Mouse (Mus musculus) limb, embryonic 15.5 days (tissue): ENCODE data around the gene Mgarp. TPM values are rescaled to one million over a fixed set of nuclear protein-coding genes. Genes with fewer than 3 reads are reported as not detected.
"Not testable (repeated sequence)": the region's sequence is repeated elsewhere in the genome, so short reads cannot be mapped to it uniquely, and the experiment has no call there.

Source experiments
- ATAC-seq: fragments of 200-750 bp; cut with Nextera tagmentation; 2 replicates; pipeline ENCODE4 v1.8.0; 2017; ENCODE audit warnings: low read depth, moderate TSS enrichment; ENCODE audit not compliant: insufficient number of reproducible peaks, low FRiP score, low TSS enrichment
- H3K27ac ChIP-seq: fragments of 300-500 bp; sonication (generic); 2 replicates; pipeline ENCODE4 v1.5.1; 2015; ENCODE audit warnings: moderate library complexity, mild to moderate bottlenecking, inconsistent platforms
- H3K27me3 ChIP-seq: fragments of 300-500 bp; sonication (generic); 2 replicates; pipeline ENCODE4 v1.6.1; 2015; ENCODE audit warnings: inconsistent platforms
- H3K36me3 ChIP-seq: fragments of 300-500 bp; sonication (generic); 2 replicates; pipeline ENCODE4 v1.6.1; 2015; ENCODE audit warnings: inconsistent platforms
- H3K4me1 ChIP-seq: fragments of 300-500 bp; sonication (generic); 2 replicates; pipeline ENCODE4 v1.6.1; 2015; ENCODE audit warnings: inconsistent platforms
- H3K4me2 ChIP-seq: fragments of 300-500 bp; sonication (generic); 2 replicates; pipeline ENCODE4 v1.6.1; 2015; ENCODE audit warnings: mild to moderate bottlenecking, inconsistent platforms
- H3K4me3 ChIP-seq: fragments of 300-500 bp; sonication (generic); 2 replicates; pipeline ENCODE4 v1.5.1; 2015; ENCODE audit warnings: mild to moderate bottlenecking, inconsistent platforms
- H3K9ac ChIP-seq: fragments of 300-500 bp; sonication (generic); 2 replicates; pipeline ENCODE4 v1.6.1; 2015; ENCODE audit warnings: inconsistent platforms
- H3K9me3 ChIP-seq: fragments of 300-500 bp; sonication (generic); 2 replicates; pipeline ENCODE4 v1.6.1; 2016; ENCODE audit warnings: inconsistent platforms
- WGBS: fragments of 180-500 bp; shearing (Covaris S2); methylation state at CpG from one replicate; pipeline ENCODE4 v1.1.7; 2015; 5-methylcytosine and 5-hydroxymethylcytosine counted together
- polyA plus RNA-seq: library from polyadenylated mRNA; unstranded; fragments of >200 nt; fragmentation: Nextera tagmentation; extraction: Ambion mirVana; gene quantifications from 2 replicates; pipeline ENCODE4 v1.2.1, GENCODE M21; 2015

Gene Mgarp
- 6.7 TPM in 2 replicates for polyA plus RNA-seq

DNA sequence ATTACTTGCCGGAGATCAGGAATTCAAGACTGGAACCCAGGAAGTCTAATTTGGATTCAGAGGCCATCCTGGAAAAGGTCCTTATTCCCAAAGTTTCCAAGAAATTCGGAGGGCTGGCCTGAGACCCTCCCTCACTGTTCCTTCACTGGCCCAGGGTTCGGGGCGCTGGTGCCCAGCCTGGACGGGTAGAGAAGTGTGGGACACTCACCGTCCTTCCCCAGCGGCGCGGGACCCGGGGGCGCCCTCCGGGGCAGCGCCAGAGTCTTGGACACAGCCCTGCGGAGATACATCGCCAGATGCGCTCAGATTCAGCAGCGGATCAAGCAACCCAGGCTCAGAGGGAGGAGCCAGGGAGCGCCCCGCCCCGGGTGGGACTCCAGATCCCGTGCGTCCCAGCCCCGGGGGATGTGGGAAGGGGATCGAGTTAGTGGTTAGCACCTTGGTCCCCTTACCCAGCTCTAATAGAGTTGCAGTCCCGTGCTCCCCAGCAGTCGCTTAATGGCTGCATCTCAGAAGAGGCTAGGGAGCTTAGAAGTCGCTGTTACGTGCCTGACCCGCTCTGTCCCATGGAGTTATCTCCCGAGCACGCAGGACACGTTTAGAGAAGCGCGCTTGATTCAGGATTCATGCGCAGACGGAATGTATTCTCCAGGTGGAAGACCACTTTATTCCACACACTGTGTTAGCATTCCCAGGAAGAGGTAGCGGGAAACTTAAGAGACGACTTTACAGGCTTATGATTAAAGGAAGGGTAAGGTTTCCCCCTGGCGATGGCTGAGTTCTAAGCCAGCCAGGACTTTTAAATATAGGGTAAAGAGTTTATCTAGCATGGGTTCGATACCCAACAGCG, at the start of gene Mgarp:
Mgarp (minus strand) TSS at position 520 of the 850 bp plus-strand sequence.
- Histone ChIP-seq H3K4me2 (peak within 1 kb of the TSS; percentile 87), H3K4me1 (peaks cover 9% of the 10 kb centered on the region), H3K4me3 (peak within 1 kb of the TSS; percentile 53), H3K27me3 (peaks cover 28% of the 10 kb centered on the region), H3K9ac (0 out of 2 replicates have a peak within 1 kb of the TSS, but pooled peaks have one; percentile 26), H3K36me3 (no peaks in the 10 kb centered on the region), H3K9me3 (no peaks in the 10 kb centered on the region), H3K27ac (no peak within 1 kb of the TSS)
- 3% methylated on average over 41 of the region's 41 CpGs for WGBS
- ATAC-seq = peak; percentile 72

DNA sequence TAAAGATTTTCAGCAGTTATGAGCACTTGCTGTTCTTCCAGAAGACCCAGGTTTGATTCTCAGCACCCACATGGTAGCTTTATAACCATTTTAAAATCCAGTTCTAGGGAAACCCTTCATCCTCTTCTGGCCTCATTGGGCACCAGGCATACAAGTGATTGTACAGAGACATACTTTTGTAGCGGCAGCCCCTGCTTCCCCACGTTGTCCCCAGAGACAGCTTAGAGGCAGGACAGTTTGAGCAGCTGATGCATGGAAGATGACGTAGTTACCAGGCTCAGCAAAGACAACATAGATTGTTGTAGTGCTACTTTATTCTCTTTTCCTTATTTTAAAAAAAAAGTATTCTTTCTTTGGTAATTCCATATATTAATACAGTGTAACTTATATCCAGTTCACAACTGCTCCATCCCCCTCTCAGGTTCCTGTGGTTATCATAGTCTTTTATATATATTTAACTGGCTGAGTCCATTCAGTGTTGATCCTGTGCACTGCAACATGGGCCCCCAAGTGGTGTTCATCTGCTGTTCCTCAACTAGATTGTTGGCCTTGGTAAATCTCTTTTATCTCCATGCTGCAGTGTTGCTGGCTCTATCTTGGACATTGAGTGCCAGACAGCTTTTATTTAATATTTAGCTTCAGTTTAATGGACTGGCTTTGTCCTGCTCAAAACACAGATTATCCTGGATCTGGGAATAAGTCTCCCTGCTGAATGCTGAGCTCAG, 38.5 kb upstream of the Mgarp start:
- no peak overlapping the region for H3K9ac ChIP-seq
- no peaks in the 10 kb centered on the region for H3K9me3 ChIP-seq
- ATAC-seq = no peak
- no peaks in the 10 kb centered on the region for H3K4me1 ChIP-seq
- H3K27ac ChIP-seq = no peak overlapping the region
- WGBS = 85% methylated on average over 3 of the region's 3 CpGs
- no peak overlapping the region for H3K4me3 ChIP-seq
- H3K27me3 ChIP-seq = no peaks in the 10 kb centered on the region
- no peak overlapping the region for H3K4me2 ChIP-seq
- H3K36me3 ChIP-seq = peaks cover 5% of the 10 kb centered on the region; the same call in 1 of the 2 replicates

DNA sequence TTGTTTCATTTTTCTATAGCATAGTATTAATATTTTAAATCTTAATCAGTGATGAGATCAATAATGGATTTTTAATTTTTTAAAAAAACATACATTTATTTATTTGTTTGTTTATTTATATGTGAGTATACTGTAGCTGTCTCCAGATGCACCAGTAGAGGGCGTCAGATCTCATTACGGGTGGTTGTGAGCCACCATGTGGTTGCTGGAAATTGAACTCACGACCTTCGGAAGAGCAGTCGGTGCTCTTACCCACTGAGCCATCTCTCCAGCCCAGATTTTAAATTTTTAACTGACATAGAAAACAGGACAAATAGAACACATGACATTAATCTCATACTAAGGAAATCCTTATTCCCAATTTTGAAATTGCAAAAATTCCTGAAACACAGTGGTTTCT, 37.8 kb upstream of the Mgarp start:
- H3K36me3 ChIP-seq, H3K9ac ChIP-seq, H3K9me3 ChIP-seq, H3K4me2 ChIP-seq, H3K4me3 ChIP-seq, H3K4me1 ChIP-seq, H3K27ac ChIP-seq, ATAC-seq, H3K27me3 ChIP-seq: not testable (repeated sequence)
- WGBS = 84% methylated on average over 5 of the region's 5 CpGs

DNA sequence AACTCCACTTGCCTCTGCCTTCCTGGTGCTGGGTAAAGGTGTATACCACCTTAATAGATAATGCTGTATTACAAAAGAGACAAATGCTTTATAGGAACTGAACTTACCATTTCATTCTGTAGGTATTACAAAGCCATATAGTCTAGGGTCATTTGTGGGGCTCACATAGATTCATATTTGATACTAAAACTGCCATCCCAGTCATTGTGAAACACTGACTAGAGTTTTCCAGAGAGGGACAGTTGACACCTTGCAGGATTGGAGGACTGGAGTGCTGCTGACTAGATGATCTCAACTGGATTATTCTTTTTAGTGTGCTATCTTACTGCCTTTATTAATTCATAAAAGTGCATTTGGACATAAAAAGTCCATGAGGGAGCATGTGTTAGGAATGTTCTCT, 28.9 kb upstream of the Mgarp start:
- Histone ChIP-seq H3K4me3 (no peak overlapping the region), H3K27ac (no peak overlapping the region), H3K9ac (no peak overlapping the region), H3K36me3 (no peaks in the 10 kb centered on the region; the same call in 1 of the 2 replicates), H3K9me3 (no peaks in the 10 kb centered on the region), H3K27me3 (no peaks in the 10 kb centered on the region), H3K4me1 (no peaks in the 10 kb centered on the region), H3K4me2 (no peak overlapping the region)
- no peak for ATAC-seq

DNA sequence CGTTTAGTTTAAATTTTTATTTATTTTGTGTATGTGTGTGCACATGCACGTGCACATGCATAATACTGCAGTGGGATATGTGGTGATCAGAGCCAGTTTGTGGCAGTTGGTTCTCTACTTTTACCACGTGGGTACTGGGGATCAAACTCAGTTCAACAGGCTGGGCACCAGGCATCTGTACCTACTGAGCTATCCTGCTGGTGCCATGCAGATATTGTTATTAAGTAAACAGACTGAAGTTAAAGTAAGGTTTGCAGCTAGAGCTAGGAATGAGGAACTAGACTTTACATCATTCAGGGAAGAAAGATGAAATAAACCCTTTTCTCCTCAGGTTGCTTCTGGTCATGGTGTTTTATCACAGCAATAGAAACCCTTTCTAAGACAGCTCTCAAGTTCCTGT, 25.4 kb upstream of the Mgarp start:
- H3K4me3 ChIP-seq = no peak overlapping the region
- no peaks in the 10 kb centered on the region; the same call in 1 of the 2 replicates for H3K36me3 ChIP-seq
- H3K27me3 ChIP-seq = no peaks in the 10 kb centered on the region
- H3K9ac ChIP-seq = no peak overlapping the region
- H3K9me3 ChIP-seq = no peaks in the 10 kb centered on the region
- H3K4me1 ChIP-seq = peaks cover 8% of the 10 kb centered on the region
- H3K4me2 ChIP-seq = no peak overlapping the region
- no peak for ATAC-seq
- WGBS = 75% methylated on average over 3 of the region's 3 CpGs
- H3K27ac ChIP-seq = no peak overlapping the region

DNA sequence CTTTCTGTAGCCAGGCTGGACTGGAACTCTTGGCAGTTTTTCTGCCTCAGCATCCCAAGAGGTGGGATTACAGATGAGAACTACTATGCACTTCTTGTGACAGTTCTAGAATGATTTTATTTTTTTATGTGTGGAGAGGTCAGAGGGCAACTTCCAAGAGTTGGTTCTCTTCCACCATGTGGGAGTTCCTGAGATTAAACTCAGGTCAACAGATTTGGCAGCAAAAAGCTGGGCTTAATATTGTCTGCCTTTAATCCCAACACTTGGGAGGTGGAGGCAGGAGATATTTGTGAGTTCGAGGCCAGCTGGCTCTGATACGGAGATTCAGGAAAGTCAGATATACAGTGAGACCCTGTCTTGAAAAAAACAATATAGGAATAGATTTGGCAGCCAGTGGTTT, 21.4 kb upstream of the Mgarp start:
- ATAC-seq = no peak
- no peaks in the 10 kb centered on the region; the same call in 1 of the 2 replicates for H3K36me3 ChIP-seq
- no peak overlapping the region for H3K9ac ChIP-seq
- H3K4me2 ChIP-seq = 0 out of 2 replicates have a peak overlapping the region, but pooled peaks have one; percentile 17
- no peak overlapping the region for H3K27ac ChIP-seq
- H3K9me3 ChIP-seq = no peaks in the 10 kb centered on the region
- H3K27me3 ChIP-seq = no peaks in the 10 kb centered on the region
- WGBS = 71% methylated on average over 2 of the region's 2 CpGs
- H3K4me3 ChIP-seq = no peak overlapping the region; the same call in 1 of the 2 replicates
- H3K4me1 ChIP-seq = peaks cover 16% of the 10 kb centered on the region

DNA sequence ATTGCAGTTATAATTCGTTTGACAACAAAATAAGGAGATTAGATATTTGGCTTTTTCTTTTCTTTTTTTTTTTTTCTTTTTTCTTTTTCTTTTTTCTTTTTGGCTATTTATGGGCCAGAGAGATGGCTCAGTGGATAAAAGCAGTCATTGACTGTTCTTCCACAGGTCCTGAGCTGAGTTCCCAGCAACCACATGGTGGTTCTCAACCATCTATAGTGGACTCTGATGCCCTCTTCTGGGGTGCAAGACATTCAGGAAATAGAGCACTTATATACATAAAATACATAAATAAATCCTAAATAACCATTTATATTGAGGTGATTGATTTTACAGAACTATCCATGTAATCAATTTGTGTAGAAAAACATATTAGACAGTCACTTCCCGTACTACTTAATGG, 20.9 kb upstream of the Mgarp start:
- H3K9ac ChIP-seq = no peak overlapping the region

DNA sequence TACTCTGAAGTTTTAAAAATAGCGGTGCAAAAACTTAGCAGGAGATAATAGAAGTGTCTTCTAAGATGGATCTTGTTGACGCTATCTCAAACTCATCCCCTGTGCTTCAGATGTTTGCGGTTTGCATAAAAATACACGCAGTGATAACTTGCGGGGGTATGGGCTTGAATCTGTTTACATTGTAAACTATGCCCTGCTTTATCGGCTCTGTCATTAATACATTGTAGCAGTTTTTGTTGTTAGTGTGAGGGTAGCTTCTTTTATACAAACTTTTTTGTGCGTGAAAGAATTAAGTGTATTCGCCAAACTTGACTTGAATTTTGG, 20.6 kb upstream of the Mgarp start:
- Histone ChIP-seq H3K4me1 (peaks cover 16% of the 10 kb centered on the region), H3K27me3 (no peaks in the 10 kb centered on the region), H3K9ac (peak overlapping the region; percentile 93), H3K4me2 (peak overlapping the region; percentile 52), H3K4me3 (peak overlapping the region; percentile 99), H3K36me3 (no peaks in the 10 kb centered on the region; the same call in 1 of the 2 replicates), H3K27ac (peak overlapping the region; percentile 95), H3K9me3 (no peaks in the 10 kb centered on the region)
- no peak for ATAC-seq
- whole genome bisulfite sequencing = 9% methylated on average over 8 of the region's 8 CpGs

More for the DNA sequence above, 20.9 kb upstream of the Mgarp start:
- Histone ChIP-seq H3K27ac (no peak overlapping the region), H3K36me3 (no peaks in the 10 kb centered on the region; the same call in 1 of the 2 replicates), H3K9me3 (no peaks in the 10 kb centered on the region), H3K4me2 (peak overlapping the region; percentile 52), H3K4me1 (peaks cover 16% of the 10 kb centered on the region), H3K27me3 (no peaks in the 10 kb centered on the region), H3K4me3 (peak overlapping the region; percentile 99)
- WGBS = 55% methylated on average over 2 of the region's 2 CpGs
- ATAC-seq = no peak

DNA sequence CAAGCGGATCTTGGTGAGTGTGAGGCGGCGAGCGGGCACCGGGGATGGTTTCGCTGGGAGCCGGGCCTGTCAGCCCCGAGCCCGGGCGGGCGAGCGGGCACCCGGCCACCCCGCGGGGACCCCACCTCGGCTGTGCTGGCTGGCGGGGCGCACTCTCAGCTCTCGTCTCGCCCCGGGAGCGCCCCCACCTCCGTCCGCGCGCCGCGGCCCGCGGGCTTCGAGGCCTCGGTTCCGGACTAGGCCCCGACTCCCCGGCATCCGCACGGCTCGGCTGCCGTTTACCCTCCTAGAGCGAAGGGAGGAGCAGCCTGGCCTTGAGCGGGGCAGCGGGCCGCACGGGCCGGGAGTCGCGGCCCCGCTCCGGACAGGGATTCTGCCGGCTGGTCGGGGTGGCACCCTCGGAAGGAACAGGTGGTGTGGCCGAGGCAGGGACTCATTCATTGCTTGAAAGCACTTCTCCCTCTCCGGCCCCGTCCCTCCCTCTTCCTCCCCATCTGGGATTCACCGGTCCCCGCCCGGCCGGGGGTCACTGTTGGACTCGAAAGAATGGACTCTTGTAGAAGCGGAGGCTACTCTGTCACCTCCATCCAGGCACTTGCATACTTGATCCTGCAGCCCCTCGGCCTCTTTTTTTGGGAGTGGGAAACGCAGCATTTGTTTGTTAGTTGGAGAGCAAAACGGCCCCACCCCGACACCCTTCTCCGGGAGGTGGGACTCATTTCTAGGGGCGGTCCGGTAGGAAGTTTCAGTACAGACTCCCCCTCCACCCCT, 20.0 kb upstream of the Mgarp start:
- WGBS = under 1% methylated on average over 57 of the region's 68 CpGs
- Histone ChIP-seq H3K9me3 (no peaks in the 10 kb centered on the region), H3K27me3 (no peaks in the 10 kb centered on the region), H3K27ac (peak overlapping the region; percentile 95), H3K9ac (peak overlapping the region; percentile 93), H3K4me2 (peak overlapping the region; percentile 52), H3K4me3 (peak overlapping the region; percentile 99), H3K36me3 (no peaks in the 10 kb centered on the region), H3K4me1 (peaks cover 16% of the 10 kb centered on the region)
- peak; percentile 49 for ATAC-seq

DNA sequence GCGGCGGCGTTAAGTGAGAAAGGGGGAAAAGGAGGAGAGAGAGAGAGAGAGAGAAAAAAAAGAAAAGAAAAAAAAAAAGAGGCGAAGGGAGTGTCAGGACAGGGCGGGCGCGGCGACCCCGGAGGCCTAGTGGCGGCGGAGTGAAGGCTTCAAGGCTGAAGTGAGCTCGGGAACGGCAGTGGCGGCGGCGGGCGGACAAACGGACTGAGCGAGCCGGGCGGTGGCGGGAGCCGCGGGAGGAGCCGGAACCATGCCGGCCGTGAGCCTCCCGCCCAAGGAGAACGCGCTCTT, 19.5 kb upstream of the Mgarp start:
- under 1% methylated on average over 27 of the region's 30 CpGs for WGBS
- peak overlapping the region; percentile 52 for H3K4me2 ChIP-seq
- no peak for ATAC-seq
- peak overlapping the region; percentile 93 for H3K9ac ChIP-seq
- peak overlapping the region; percentile 95 for H3K27ac ChIP-seq
- H3K27me3 ChIP-seq = no peaks in the 10 kb centered on the region
- no peaks in the 10 kb centered on the region for H3K36me3 ChIP-seq
- peak overlapping the region; percentile 99 for H3K4me3 ChIP-seq
- H3K4me1 ChIP-seq = peaks cover 16% of the 10 kb centered on the region
- no peaks in the 10 kb centered on the region for H3K9me3 ChIP-seq

DNA sequence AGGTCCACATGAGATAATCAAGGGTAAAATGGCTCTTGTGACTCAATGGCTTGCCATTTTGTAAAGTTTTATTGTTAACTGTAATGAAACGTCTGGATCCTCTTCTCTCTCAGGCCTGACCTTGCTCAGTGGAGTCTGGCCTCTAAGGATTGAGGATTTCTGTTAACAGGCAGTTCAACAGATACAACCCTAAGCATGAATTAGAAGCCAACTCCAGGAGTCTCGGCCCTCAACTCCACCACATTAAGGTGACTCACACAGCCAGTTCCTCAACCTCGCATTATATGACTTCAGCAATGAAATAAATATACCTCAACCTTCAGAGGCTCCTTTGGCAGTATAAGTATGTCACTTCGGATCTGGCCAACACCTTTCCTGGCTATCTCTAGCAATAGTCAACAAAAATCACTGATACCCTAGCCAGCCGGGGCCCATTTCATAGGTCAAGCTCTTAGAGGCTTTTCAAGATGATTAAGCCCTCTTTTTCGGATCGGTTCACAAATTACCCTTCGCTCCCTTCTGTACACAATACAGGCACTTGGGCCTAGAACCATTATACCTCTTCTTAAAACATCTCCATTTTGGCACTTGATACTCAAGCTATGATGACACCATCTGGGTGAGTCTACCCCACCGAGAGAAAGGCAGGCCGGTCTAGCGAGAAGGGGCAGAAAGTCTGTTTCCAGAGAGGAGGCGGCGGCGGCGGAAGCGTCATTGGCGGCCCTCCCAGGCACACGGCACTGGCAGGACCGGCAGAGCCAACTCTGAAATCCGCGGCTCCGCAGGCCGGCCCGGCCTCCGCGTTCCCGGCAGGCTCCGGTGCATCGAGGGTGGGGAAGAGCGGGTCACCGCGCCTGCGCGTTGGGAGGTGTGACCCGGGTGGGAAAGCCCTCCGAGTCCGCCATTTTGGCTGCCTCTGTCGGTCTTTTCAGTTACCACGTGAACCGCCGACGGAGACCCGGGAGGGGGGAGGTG, 18.8 kb upstream of the Mgarp start, which contains the start of gene Naa15:
Naa15 (plus strand) TSS at position 51 of the 975 bp plus-strand sequence.
- peak within 1 kb of the TSS; percentile 93 for H3K9ac ChIP-seq
- H3K4me3 ChIP-seq = peak within 1 kb of the TSS; percentile 99
- peak within 1 kb of the TSS; percentile 95 for H3K27ac ChIP-seq
- ATAC-seq = peak; percentile 87
- H3K4me2 ChIP-seq = peak within 1 kb of the TSS; percentile 60
- 4% methylated on average over 43 of the region's 43 CpGs for WGBS
- H3K4me1 ChIP-seq = peaks cover 16% of the 10 kb centered on the region
- H3K36me3 ChIP-seq = no peaks in the 10 kb centered on the region
- no peaks in the 10 kb centered on the region for H3K9me3 ChIP-seq
- no peaks in the 10 kb centered on the region for H3K27me3 ChIP-seq
